Mouse (Mus musculus) stomach, embryonic 16.5 days (tissue): ENCODE measurements at regions not wholly inside any gene's neighbourhood (a gene's known extent, or its start where the extent isn't known, plus 50 kb on each side); places are given as distances from the start of the nearest gene placed in this dataset.

Source experiments
- ATAC-seq: fragments of 200-750 bp; cut with Nextera tagmentation; 2 replicates; pipeline ENCODE4 v1.8.0; 2017; ENCODE audit warnings: moderate number of reproducible peaks, moderate TSS enrichment; ENCODE audit not compliant: insufficient read depth, low FRiP score
- H3K27ac ChIP-seq: fragments of 300-500 bp; sonication (generic); 2 replicates; pipeline ENCODE4 v1.5.1; 2014; ENCODE audit warnings: low read length
- H3K27me3 ChIP-seq: fragments of 300-500 bp; sonication (generic); 2 replicates; pipeline ENCODE4 v1.6.1; 2014; ENCODE audit warnings: low read length, control low read depth, mixed read lengths; ENCODE audit not compliant: control insufficient read depth, insufficient read depth
- H3K36me3 ChIP-seq: fragments of 300-500 bp; sonication (generic); 2 replicates; pipeline ENCODE4 v1.6.1; 2014; ENCODE audit warnings: low read length; ENCODE audit not compliant: control insufficient read depth, insufficient read depth
- H3K4me1 ChIP-seq: fragments of 300-500 bp; sonication (generic); 2 replicates; pipeline ENCODE4 v1.6.1; 2014; ENCODE audit warnings: low read length, control low read depth, mixed read lengths; ENCODE audit not compliant: control insufficient read depth, insufficient read depth
- H3K4me2 ChIP-seq: fragments of 300-500 bp; sonication (generic); 2 replicates; pipeline ENCODE4 v1.6.1; 2014; ENCODE audit warnings: low read depth, low read length, mixed read lengths
- H3K4me3 ChIP-seq: fragments of 300-500 bp; sonication (generic); replicated peaks from 2 replicates; pipeline ENCODE4 v1.5.1; 2014; ENCODE audit warnings: mild to moderate bottlenecking, low read length
- H3K9ac ChIP-seq: fragments of 300-500 bp; sonication (generic); 2 replicates; pipeline ENCODE4 v1.6.1; 2014; ENCODE audit warnings: low read length
- H3K9me3 ChIP-seq: fragments of 300-500 bp; sonication (generic); replicated peaks from 2 replicates; pipeline ENCODE4 v1.6.1; 2016; ENCODE audit warnings: low read length, control low read depth; ENCODE audit not compliant: control insufficient read depth
- WGBS: fragments of 180-500 bp; shearing (Covaris S2); extraction: QIAGEN DNeasy Blood & Tissue Kit; methylation state at CpG from one replicate; pipeline ENCODE4 v1.1.7; 2014; 5-methylcytosine and 5-hydroxymethylcytosine counted together

GRCm38 (mm10) chr9:98164489-98164888 is 122.7 kb upstream of the Nmnat3 start:
- Histone ChIP-seq H3K4me2 (no peak overlapping the region), H3K27me3 (no peaks in the 10 kb centered on the region), H3K9me3 (no peaks in the 10 kb centered on the region), H3K9ac (no peak overlapping the region), H3K36me3 (no peaks in the 10 kb centered on the region), H3K4me1 (no peaks in the 10 kb centered on the region), H3K4me3 (no peak overlapping the region), H3K27ac (no peak overlapping the region)
- ATAC-seq: 0 out of 2 replicates have a peak, but pooled peaks have one; percentile 3
- WGBS: 19% methylated on average over 5 of the region's 5 CpGs

- no peaks in the 10 kb centered on the region for H3K27me3 ChIP-seq
- no peaks in the 10 kb centered on the region for H3K4me1 ChIP-seq
- no peak overlapping the region for H3K4me2 ChIP-seq
- no peak overlapping the region for H3K4me3 ChIP-seq
- no peaks in the 10 kb centered on the region for H3K36me3 ChIP-seq
- 79% methylated on average over 5 of the region's 5 CpGs for WGBS
- no peaks in the 10 kb centered on the region for H3K9me3 ChIP-seq
- no peak overlapping the region for H3K9ac ChIP-seq
- ATAC-seq: no peak
- H3K27ac ChIP-seq: no peak overlapping the region
These were observed 113.2 kb upstream of the Nmnat3 start for GRCm38 (mm10) chr9:98174056-98174455.

GRCm38 (mm10) chr9:98176701-98177380 is 110.4 kb upstream of the Nmnat3 start:
- no peak overlapping the region for H3K9ac ChIP-seq
- H3K36me3 ChIP-seq: no peaks in the 10 kb centered on the region
- H3K27ac ChIP-seq: no peak overlapping the region
- no peaks in the 10 kb centered on the region for H3K9me3 ChIP-seq
- no peaks in the 10 kb centered on the region for H3K27me3 ChIP-seq
- H3K4me3 ChIP-seq: no peak overlapping the region
- no peaks in the 10 kb centered on the region for H3K4me1 ChIP-seq
- WGBS: 69% methylated on average over 7 of the region's 7 CpGs
- no peak for ATAC-seq
- no peak overlapping the region for H3K4me2 ChIP-seq

GRCm38 (mm10) chr9:98180766-98181165 is 106.5 kb upstream of the Nmnat3 start:
- no peak for ATAC-seq
- Histone ChIP-seq H3K4me3 (no peak overlapping the region), H3K27me3 (no peaks in the 10 kb centered on the region), H3K9ac (no peak overlapping the region), H3K4me2 (no peak overlapping the region), H3K27ac (no peak overlapping the region), H3K9me3 (no peaks in the 10 kb centered on the region), H3K4me1 (no peaks in the 10 kb centered on the region), H3K36me3 (no peaks in the 10 kb centered on the region)
- WGBS: 62% methylated on average over 4 of the region's 4 CpGs

- H3K4me2 ChIP-seq: no peak overlapping the region
- no peaks in the 10 kb centered on the region for H3K36me3 ChIP-seq
- no peak overlapping the region for H3K27ac ChIP-seq
- no peak for ATAC-seq
- no peak overlapping the region for H3K9ac ChIP-seq
- H3K4me1 ChIP-seq: no peaks in the 10 kb centered on the region
- H3K9me3 ChIP-seq: no peaks in the 10 kb centered on the region
- H3K4me3 ChIP-seq: no peak overlapping the region
- WGBS: 69% methylated on average over 10 of the region's 10 CpGs
- no peaks in the 10 kb centered on the region for H3K27me3 ChIP-seq
These were observed 100.4 kb upstream of the Nmnat3 start for GRCm38 (mm10) chr9:98186757-98187300.

GRCm38 (mm10) chr9:98194356-98194755 is 92.9 kb upstream of the Nmnat3 start:
- Histone ChIP-seq H3K36me3 (no peaks in the 10 kb centered on the region), H3K4me1 (no peaks in the 10 kb centered on the region), H3K4me3 (no peak overlapping the region), H3K27ac (no peak overlapping the region), H3K4me2 (no peak overlapping the region), H3K27me3 (no peaks in the 10 kb centered on the region), H3K9ac (no peak overlapping the region), H3K9me3 (no peaks in the 10 kb centered on the region)
- 87% methylated on average over 2 of the region's 2 CpGs for WGBS
- ATAC-seq: no peak

GRCm38 (mm10) chr9:98218824-98219223 is 68.4 kb upstream of the Nmnat3 start:
- Histone ChIP-seq H3K9me3 (no peaks in the 10 kb centered on the region), H3K36me3 (no peaks in the 10 kb centered on the region), H3K4me1 (no peaks in the 10 kb centered on the region), H3K4me2 (no peak overlapping the region), H3K27ac (no peak overlapping the region), H3K27me3 (no peaks in the 10 kb centered on the region), H3K4me3 (no peak overlapping the region), H3K9ac (no peak overlapping the region)
- WGBS: 55% methylated on average over 2 of the region's 2 CpGs
- ATAC-seq: no peak

GRCm38 (mm10) chr9:98220367-98220766 is 66.9 kb upstream of the Nmnat3 start:
- H3K4me1 ChIP-seq: no peaks in the 10 kb centered on the region
- H3K36me3 ChIP-seq: no peaks in the 10 kb centered on the region
- no peak overlapping the region for H3K9ac ChIP-seq
- no peaks in the 10 kb centered on the region for H3K9me3 ChIP-seq
- H3K27me3 ChIP-seq: no peaks in the 10 kb centered on the region
- H3K4me3 ChIP-seq: no peak overlapping the region
- no peak overlapping the region for H3K27ac ChIP-seq
- no peak for ATAC-seq
- WGBS: 83% methylated on average over 8 of the region's 8 CpGs
- no peak overlapping the region for H3K4me2 ChIP-seq

- H3K9ac ChIP-seq: no peak overlapping the region
- no peaks in the 10 kb centered on the region for H3K36me3 ChIP-seq
- no peak overlapping the region for H3K4me3 ChIP-seq
- no peaks in the 10 kb centered on the region for H3K27me3 ChIP-seq
- no peaks in the 10 kb centered on the region for H3K4me1 ChIP-seq
- H3K9me3 ChIP-seq: no peaks in the 10 kb centered on the region
- no peak for ATAC-seq
- WGBS: 38% methylated on average over 1 of the region's 1 CpGs
- H3K27ac ChIP-seq: no peak overlapping the region
- no peak overlapping the region for H3K4me2 ChIP-seq
These were observed 65.5 kb upstream of the Nmnat3 start for GRCm38 (mm10) chr9:98221766-98222165.
